Mouse (Mus musculus) embryonic fibroblast, embryonic 13.5 days (primary cell): ENCODE data around the gene Sp3. TPM values are rescaled to one million over a fixed set of nuclear protein-coding genes. Genes with fewer than 3 reads are reported as not detected.
"Not testable (repeated sequence)": the region's sequence is repeated elsewhere in the genome, so short reads cannot be mapped to it uniquely, and the experiment has no call there.

ENCODE experiments used
- H3K27ac ChIP-seq: 2 replicates; pipeline ENCODE4 v1.5.1; 2012; ENCODE audit warnings: low read length, control low read depth, inconsistent platforms; ENCODE audit not compliant: insufficient read depth
- H3K4me1 ChIP-seq: 2 replicates; pipeline ENCODE4 v1.6.1; 2011; ENCODE audit warnings: low read length; ENCODE audit not compliant: control insufficient read depth, insufficient read depth
- H3K4me3 ChIP-seq: 2 replicates; pipeline ENCODE4 v1.5.1; 2011; ENCODE audit warnings: mild to moderate bottlenecking, control low read depth, low read length; ENCODE audit not compliant: insufficient read depth
- CTCF ChIP-seq: IDR thresholded peaks from 2 replicates; pipeline ENCODE4 v1.5.1; 2011; ENCODE audit warnings: mild to moderate bottlenecking, control low read depth, low read length, moderate library complexity, borderline replicate concordance; ENCODE audit not compliant: insufficient read depth
- POLR2A ChIP-seq: IDR thresholded peaks from 2 replicates; pipeline ENCODE4 v1.6.1; 2011; ENCODE audit warnings: low read depth, mild to moderate bottlenecking, control low read depth, low read length, moderate library complexity
- polyA plus RNA-seq: library from polyadenylated mRNA; stranded (reverse); fragments of >200 nt; gene quantifications from 2 replicates; pipeline ENCODE4 v1.2.4, GENCODE M21; 2011; ENCODE audit warnings: low read depth; ENCODE audit not compliant: missing spikeins, insufficient read length

Gene Sp3
- polyA plus RNA-seq, 1 experiment, result 92.7 TPM

GRCm38 (mm10) chr2:72906745-72907144 is 73.5 kb downstream of the Sp3 start:
- no peak for TF ChIP-seq POLR2A
- H3K27ac ChIP-seq, result no peak overlapping the region
- H3K4me1 ChIP-seq, result no peaks in the 10 kb centered on the region
- H3K4me3 ChIP-seq, result no peak overlapping the region

DNA sequence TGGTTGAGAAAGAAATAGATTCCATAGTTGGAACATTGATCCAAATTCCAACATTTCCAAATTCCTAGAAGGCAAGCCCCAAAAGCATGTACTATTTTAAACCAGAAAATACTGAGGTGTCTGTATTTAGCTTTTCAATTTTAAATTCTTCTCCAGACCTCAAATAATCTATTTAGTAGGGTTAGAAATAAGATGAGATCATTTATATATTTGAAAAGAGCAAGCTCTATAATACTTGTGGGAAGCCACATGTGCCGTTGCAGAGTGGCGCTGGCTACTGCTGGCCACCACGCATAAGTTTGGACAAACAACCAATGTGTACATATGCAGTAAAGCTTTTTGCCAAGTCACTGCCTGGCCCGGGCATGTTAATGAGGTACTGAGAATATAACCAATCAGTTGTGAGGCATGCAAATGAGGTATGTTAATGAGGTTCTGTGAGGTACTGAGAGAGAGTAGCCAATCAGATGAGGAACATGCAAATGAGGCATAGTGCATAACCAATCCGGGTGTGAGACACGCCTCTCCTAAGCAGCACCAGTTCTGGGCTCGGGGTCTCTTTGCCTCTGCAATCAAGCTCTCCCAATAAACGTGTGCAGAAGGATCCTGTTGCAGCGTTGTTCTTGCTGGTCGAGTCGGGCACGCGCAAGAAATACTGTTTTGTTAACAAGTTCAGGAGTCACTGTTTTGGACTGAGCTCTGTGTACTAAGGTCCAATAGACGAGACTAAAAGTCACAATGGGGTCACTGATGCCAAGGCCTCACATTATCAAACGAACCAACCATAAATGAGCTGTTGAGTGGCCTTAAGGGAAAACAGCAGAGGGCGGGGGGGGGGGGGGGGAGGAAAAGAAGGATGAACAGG is 77.2 kb downstream of the Sp3 start:
- H3K4me3 ChIP-seq, H3K27ac ChIP-seq, H3K4me1 ChIP-seq: not testable (repeated sequence)

GRCm38 (mm10) chr2:72898782-72899305 is 81.4 kb downstream of the Sp3 start:
- H3K4me3 ChIP-seq, result no peak overlapping the region
- TF ChIP-seq CTCF (no peak), POLR2A (no peak)
- H3K4me1 ChIP-seq, result no peaks in the 10 kb centered on the region
- H3K27ac ChIP-seq, result no peak overlapping the region

DNA sequence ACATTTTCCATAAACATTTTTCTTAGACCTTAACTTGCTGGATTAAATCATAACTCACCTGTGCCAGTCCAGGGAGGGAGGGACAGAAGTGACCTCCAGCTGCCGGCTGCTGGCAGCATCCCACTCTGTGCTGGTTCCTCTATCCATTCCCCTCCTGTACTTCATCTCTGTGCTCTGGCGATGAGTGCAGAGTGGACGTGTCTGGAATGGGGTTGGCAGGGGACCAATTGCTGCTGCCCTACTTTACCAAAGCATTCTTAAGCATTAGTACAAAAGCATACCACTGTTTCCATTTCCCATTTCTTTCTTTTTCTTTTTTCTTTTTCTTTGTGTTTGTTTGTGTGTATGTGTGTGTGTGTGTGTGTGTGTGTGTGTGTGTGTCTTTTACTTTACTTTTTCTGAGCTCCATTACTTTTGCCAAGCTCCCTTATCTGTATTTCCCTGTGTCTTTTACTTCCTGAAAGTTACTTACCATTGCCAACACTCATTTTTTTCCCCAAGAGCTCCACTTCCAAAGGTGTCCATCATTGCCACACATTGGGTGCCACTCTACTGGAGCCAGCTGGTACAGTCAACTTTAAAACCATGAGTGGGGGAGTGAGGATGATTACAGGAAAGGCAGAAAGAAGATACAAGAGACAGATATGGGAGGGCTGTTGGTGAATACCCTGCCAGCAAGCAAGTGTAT is 82.0 kb downstream of the Sp3 start:
- Histone ChIP-seq H3K4me1 (no peaks in the 10 kb centered on the region), H3K4me3 (no peak overlapping the region), H3K27ac (no peak overlapping the region)
- TF ChIP-seq CTCF, result no peak
- no peak for TF ChIP-seq POLR2A

GRCm38 (mm10) chr2:72889806-72890205 is 90.4 kb downstream of the Sp3 start:
- H3K4me3 ChIP-seq, result no peak overlapping the region
- H3K4me1 ChIP-seq, result peaks cover 9% of the 10 kb centered on the region
- TF ChIP-seq POLR2A (no peak), CTCF (no peak)
- no peak overlapping the region for H3K27ac ChIP-seq

Other genes with a start within 250 kb of the Sp3 start
- not detected in 2 replicates for gene Gm11084, start 6.3 kb upstream of the Sp3 start, polyA plus RNA-seq
- gene Ola1, start 238.5 kb upstream of the Sp3 start, polyA plus RNA-seq, result 104 and 112 TPM in 2 replicates